Mouse (Mus musculus): ENCODE data around the gene Fbxo11.

DNA sequence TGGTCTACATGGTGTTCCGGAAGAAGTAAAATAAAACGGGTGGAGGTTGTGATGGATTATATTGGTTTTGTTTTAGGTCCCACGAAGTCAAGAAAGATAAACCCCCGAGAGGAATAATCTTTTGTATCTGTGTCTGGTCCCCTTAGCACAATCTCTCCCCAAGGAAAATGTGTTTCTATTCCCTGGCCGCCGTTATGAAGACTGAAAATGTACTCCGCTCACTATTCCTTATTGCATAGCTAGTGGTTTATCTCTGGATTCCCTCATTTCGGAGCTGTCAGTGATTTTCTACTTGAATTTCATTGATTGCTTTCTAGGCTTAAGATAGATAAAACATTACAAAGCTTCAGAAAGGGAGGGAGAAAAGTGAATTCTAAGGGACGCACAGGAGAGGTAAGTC, 1.7 kb upstream of the Fbxo11 start:
- no peak for TF ChIP-seq POLR2A (IDR thresholded peaks at IDR 0.05; ENCODE audit: extremely low read depth, insufficient read depth, low read length)
- no peak for TF ChIP-seq CTCF (IDR thresholded peaks at IDR 0.05; ENCODE audit: low read depth, low read length)
